Mouse (Mus musculus) liver, embryonic 14.5 days (tissue): ENCODE results near the gene Ptprn. TPM values are rescaled to one million over a fixed set of nuclear protein-coding genes. Genes with fewer than 3 reads are reported as not detected.

Experiments used
- ATAC-seq: fragments of 200-750 bp; cut with Nextera tagmentation; 2 replicates; pipeline ENCODE4 v1.8.0; 2017; ENCODE audit warnings: moderate number of reproducible peaks, mild to moderate bottlenecking, moderate library complexity; ENCODE audit not compliant: insufficient read depth
- DNase-seq, 3 experiments: peaks; one replicate each; pipeline ENCODE4 v3.0.0-alpha.2; 2012 to 2013; ENCODE audit warnings: low read depth in 3 of 3, low spot score in 3 of 3
- H3K27ac ChIP-seq: fragments of 300-500 bp; sonication (generic); 2 replicates; pipeline ENCODE4 v1.5.1; 2014; ENCODE audit warnings: moderate library complexity, mild to moderate bottlenecking, control low read depth, inconsistent platforms
- H3K27me3 ChIP-seq: fragments of 300-500 bp; sonication (generic); 2 replicates; pipeline ENCODE4 v1.6.1; 2014; ENCODE audit warnings: mild to moderate bottlenecking, low read length, moderate library complexity; ENCODE audit not compliant: control insufficient read depth, insufficient read depth
- H3K36me3 ChIP-seq: fragments of 300-500 bp; sonication (generic); replicated peaks from 2 replicates; pipeline ENCODE4 v1.6.1; 2014; ENCODE audit warnings: low read depth; ENCODE audit not compliant: control insufficient read depth, insufficient read depth
- H3K4me1 ChIP-seq, 2 experiments: fragments of 200-500 bp in 1 of 2; fragments of 300-500 bp in 1 of 2; sonication (generic) in 1 of 2; replicated peaks; 2 replicates each; pipeline ENCODE4 v1.6.1; 2012 to 2014; ENCODE audit warnings: antibody characterized with exemption in 1 of 2, inconsistent platforms in 1 of 2, low read length in 1 of 2; ENCODE audit not compliant: control insufficient read depth in 2 of 2, insufficient read depth in 2 of 2
- H3K4me2 ChIP-seq: fragments of 300-500 bp; sonication (generic); 2 replicates; pipeline ENCODE4 v1.6.1; 2014; ENCODE audit warnings: low read depth, mild to moderate bottlenecking, control low read depth, moderate library complexity
- H3K4me3 ChIP-seq, 2 experiments: fragments of 200-500 bp in 1 of 2; fragments of 300-500 bp in 1 of 2; sonication (generic) in 1 of 2; 2 replicates each; pipeline ENCODE4 v1.5.1; 2012 to 2014; ENCODE audit warnings: low read depth in 2 of 2, low read length in 2 of 2, mild to moderate bottlenecking in 2 of 2, control low read depth in 1 of 2, inconsistent platforms in 1 of 2, moderate library complexity in 1 of 2; ENCODE audit not compliant: insufficient read depth in 1 of 2
- H3K9ac ChIP-seq: fragments of 300-500 bp; sonication (generic); replicated peaks from 2 replicates; pipeline ENCODE4 v1.6.1; 2014; ENCODE audit warnings: mild to moderate bottlenecking, control low read depth, moderate library complexity
- H3K9me3 ChIP-seq: fragments of 300-500 bp; sonication (generic); 2 replicates; pipeline ENCODE4 v1.6.1; 2016; ENCODE audit warnings: low read length, mixed read lengths; ENCODE audit not compliant: control insufficient read depth
- CTCF ChIP-seq: IDR thresholded peaks from 2 replicates; pipeline ENCODE4 v1.5.1; 2016; ENCODE audit warnings: antibody characterized with exemption, low read depth, control low read depth
- EP300 ChIP-seq: IDR thresholded peaks from 2 replicates; pipeline ENCODE4 v1.6.1; 2016; ENCODE audit warnings: antibody characterized with exemption, low read depth
- WGBS: fragments of 180-500 bp; shearing (Covaris S2); extraction: QIAGEN DNeasy Blood & Tissue Kit; methylation state at CpG from one replicate; pipeline ENCODE4 v1.1.7; 2014; ENCODE audit not compliant: insufficient replicate concordance; 5-methylcytosine and 5-hydroxymethylcytosine counted together
- polyA plus RNA-seq, 2 experiments: library from polyadenylated mRNA; depleted of rRNA in 1 of 2; stranded (reverse) in 1 of 2; unstranded in 1 of 2; fragments of >200 nt; fragmentation: Nextera tagmentation in 1 of 2; extraction: Ambion mirVana in 1 of 2; gene quantifications; 2 replicates each; pipeline versions ENCODE4 v1.2.1 to v1.2.3; 2012 to 2014

Ptprn gene
- polyA plus RNA-seq, 2 experiments = 0.17 to 0.26 TPM

DNA sequence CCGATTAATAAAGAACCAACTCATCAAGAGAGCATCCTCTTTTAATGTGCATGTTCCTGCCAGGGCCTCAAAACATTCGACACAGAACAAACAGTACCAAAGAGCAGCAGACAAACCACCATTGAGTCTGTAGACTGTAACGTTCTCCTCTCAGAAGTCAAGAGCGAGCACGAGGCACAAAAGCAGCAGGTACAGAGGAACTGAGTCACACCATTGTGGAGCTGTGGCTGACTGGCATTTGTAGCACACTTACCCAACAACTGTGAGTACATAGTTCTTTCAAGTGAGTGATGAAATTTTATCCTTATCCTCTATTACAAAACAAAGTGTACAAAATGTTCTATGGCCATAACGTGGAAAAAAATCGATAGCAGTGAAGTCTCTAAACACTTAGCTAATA lies 20.6 kb upstream of the Ptprn start:
- H3K9me3 ChIP-seq = no peaks in the 10 kb centered on the region
- no peak overlapping the region for H3K27ac ChIP-seq
- H3K4me3 ChIP-seq = no peak overlapping the region
- ATAC-seq (no peak), DNase-seq (no peak)
- 67% methylated on average over 7 of the region's 7 CpGs for WGBS
- no peaks in the 10 kb centered on the region for H3K36me3 ChIP-seq
- no peaks in the 10 kb centered on the region for H3K4me1 ChIP-seq
- H3K27me3 ChIP-seq = no peaks in the 10 kb centered on the region
- no peak overlapping the region for H3K4me2 ChIP-seq
- TF ChIP-seq EP300 = no peak
- no peak for TF ChIP-seq CTCF
- no peak overlapping the region for H3K9ac ChIP-seq

DNA sequence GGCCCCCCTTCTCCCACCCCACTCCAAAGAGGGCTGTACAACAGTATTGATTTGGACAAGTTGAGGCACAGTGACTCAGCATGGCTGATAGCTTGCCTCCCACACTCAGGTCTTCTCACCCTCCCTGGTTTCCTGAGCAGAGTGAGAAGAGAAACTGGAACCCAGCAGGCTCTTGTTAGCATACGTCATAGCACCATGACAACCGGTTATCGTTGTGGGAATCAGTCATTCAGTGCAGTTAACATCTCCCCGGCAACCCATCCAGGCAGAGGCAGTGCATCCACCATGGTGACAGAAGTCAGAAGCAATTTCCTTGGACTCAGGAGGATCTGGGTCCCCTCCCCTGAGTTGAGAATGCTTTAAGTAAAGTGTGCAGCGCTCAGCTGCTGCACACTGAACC lies 18.7 kb upstream of the Ptprn start:
- ATAC-seq = no peak

DNA sequence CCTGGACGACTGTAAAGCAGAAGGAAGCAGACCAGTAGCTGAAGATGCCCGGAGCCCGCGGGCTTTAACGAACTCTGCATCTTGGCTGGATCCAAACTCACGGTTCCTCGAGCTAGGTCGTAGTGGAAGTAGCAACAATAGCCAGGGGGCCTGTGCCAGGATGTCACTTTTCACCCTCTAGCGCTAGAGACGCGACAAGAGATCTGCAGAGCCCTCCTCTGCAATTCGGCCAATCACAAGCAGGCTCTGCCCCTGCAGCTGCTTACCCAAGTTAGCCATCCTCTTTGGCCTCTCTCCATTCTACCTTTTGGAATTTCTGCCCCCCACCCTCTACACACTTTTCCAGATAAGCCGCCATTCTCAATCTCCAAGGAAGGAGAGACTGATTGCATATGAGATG lies 13.9 kb upstream of the Ptprn start, which contains the start of gene Resp18:
Resp18 (minus strand) TSS at position 188 of the 400 bp plus-strand sequence.
- no peak for DNase-seq
- Histone ChIP-seq H3K4me1 (no peaks in the 10 kb centered on the region), H3K4me2 (no peak within 1 kb of the TSS), H3K27ac (no peak within 1 kb of the TSS), H3K36me3 (no peaks in the 10 kb centered on the region), H3K4me3 (no peak within 1 kb of the TSS), H3K27me3 (peaks cover 3% of the 10 kb centered on the region; the same call in 1 of the 2 replicates), H3K9me3 (no peaks in the 10 kb centered on the region), H3K9ac (no peak within 1 kb of the TSS)
- no peak for ATAC-seq
- WGBS = 5% methylated on average over 13 of the region's 13 CpGs
- TF ChIP-seq CTCF (no peak), EP300 (no peak)

More for the DNA sequence above, 18.7 kb upstream of the Ptprn start:
- H3K4me3 ChIP-seq = no peak overlapping the region
- no peaks in the 10 kb centered on the region for H3K4me1 ChIP-seq
- DNase-seq = no peak
- no peak overlapping the region for H3K27ac ChIP-seq
- H3K36me3 ChIP-seq = no peaks in the 10 kb centered on the region
- no peaks in the 10 kb centered on the region for H3K9me3 ChIP-seq
- no peak for TF ChIP-seq EP300
- no peak for TF ChIP-seq CTCF
- peaks cover under 1% of the 10 kb centered on the region; the same call in 1 of the 2 replicates for H3K27me3 ChIP-seq
- no peak overlapping the region for H3K4me2 ChIP-seq
- 66% methylated on average over 5 of the region's 5 CpGs for WGBS
- H3K9ac ChIP-seq = no peak overlapping the region

DNA sequence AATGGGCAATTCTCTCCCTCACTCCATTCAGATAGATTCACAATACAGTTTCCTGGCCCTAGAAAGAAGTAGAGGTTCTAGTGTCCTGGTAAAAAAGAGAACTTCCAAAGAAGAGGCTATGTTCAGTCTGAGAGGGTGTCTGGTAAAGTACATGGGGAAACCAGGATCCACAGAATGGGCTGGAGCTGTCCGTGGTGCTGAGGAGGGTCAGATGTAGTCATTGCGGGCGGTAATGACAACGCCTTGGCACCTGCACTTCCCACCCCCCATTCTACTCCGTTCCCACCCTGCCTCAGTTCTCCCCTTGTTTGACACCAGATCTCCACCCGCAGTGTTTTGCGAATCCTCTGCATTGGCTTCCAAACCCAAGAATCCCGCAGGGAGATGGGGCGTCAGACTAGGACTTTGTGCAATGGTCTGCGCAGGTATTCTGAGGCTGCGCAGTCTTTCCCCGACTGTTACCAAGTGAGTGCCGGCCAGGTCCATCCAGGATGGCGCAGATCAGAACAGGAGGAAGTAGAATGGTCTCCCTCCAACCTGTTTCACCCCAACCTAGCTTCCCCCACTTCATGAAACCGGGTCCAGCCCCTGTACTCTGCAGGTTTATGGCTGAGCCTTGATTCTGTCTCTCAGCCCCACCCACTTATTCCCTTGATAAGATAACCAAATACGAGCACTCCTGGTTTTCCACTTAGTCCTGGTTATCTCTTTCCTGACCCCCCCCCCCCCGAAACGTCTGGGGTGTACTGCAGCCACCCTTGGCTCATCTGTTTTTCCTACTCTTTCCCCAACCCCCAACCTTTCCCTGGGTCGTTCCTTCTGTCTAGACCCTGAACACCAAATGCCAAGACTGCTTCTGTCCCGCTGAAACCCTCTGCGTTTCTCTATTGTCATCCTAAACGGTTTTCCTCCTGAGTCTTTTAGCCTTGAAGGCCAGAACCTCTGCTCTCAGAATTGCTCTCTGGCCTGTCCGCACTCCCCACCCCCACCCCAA lies 13.2 kb upstream of the Ptprn start:
- DNase-seq (peak in 1 of 3 experiments; percentile 17), ATAC-seq (no peak)
- Histone ChIP-seq H3K27me3 (peaks cover 3% of the 10 kb centered on the region; the same call in 1 of the 2 replicates), H3K4me1 (no peaks in the 10 kb centered on the region), H3K36me3 (no peaks in the 10 kb centered on the region), H3K9ac (no peak overlapping the region), H3K27ac (no peak overlapping the region), H3K9me3 (no peaks in the 10 kb centered on the region), H3K4me3 (no peak overlapping the region), H3K4me2 (no peak overlapping the region)
- WGBS = 8% methylated on average over 23 of the region's 23 CpGs
- TF ChIP-seq CTCF = no peak
